Mouse (Mus musculus): ENCODE results near the gene Sugct.

DNA sequence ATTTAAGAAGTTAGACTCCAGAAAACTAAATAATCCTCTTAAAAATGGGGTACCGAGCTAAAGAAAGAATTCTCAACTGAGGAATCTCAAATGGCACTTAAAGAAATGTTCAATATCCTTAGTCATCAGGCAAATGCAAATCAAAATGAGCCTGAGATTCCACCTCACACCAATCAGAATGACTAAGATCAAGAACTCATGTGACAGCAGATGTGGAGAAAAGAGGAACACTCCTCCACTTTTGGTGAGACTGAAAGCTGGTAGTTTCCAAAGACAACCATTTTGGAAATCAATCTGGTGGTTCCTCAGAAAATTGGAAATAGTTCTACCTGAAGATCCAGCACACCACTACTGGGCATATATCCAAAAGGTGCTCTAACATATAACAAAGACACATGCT is 28.0 kb downstream of the Sugct start:
- no peak for TF ChIP-seq HCFC1 (IDR thresholded peaks at IDR 0.05; ENCODE audit: borderline replicate concordance, insufficient read depth, low read length)
- TF ChIP-seq MAFK (IDR thresholded peaks at IDR 0.05; ENCODE audit: insufficient read depth, low read depth, low read length), result no peak
- no peak for TF ChIP-seq CHD2 (IDR thresholded peaks at IDR 0.05; ENCODE audit: low read depth, low read length)
- no peak for TF ChIP-seq ZNF384 (IDR thresholded peaks at IDR 0.05; ENCODE audit: low read depth, low read length)
- no peak for TF ChIP-seq ZC3H11A (IDR thresholded peaks at IDR 0.05; ENCODE audit: borderline replicate concordance, low read depth, low read length)
